Mouse (Mus musculus): ENCODE results near the gene Rasal2.
"Not testable (repeated sequence)": the region's sequence is repeated elsewhere in the genome, so short reads cannot be mapped to it uniquely, and the experiment has no call there.

The Rasal2 gene

GRCm38 (mm10) chr1:157236650-157237344 lies 175.6 kb downstream of the Rasal2 start:
- DNase-seq, result not testable (repeated sequence)

- no peak for DNase-seq
Measured at GRCm38 (mm10) chr1:157233451-157233850, 178.9 kb downstream of the Rasal2 start.

- DNase-seq, result no peak
Measured at GRCm38 (mm10) chr1:157232372-157232771, 180.0 kb downstream of the Rasal2 start.

GRCm38 (mm10) chr1:157231016-157231415 lies 181.4 kb downstream of the Rasal2 start:
- no peak for DNase-seq

GRCm38 (mm10) chr1:157230386-157230785 lies 182.0 kb downstream of the Rasal2 start:
- DNase-seq, result no peak

GRCm38 (mm10) chr1:157225013-157225412 lies 187.4 kb downstream of the Rasal2 start:
- no peak for DNase-seq

- DNase-seq, result no peak
Measured at GRCm38 (mm10) chr1:157220910-157221309, 191.5 kb downstream of the Rasal2 start.

- DNase-seq, result no peak
Measured at GRCm38 (mm10) chr1:157220466-157220865, 191.9 kb downstream of the Rasal2 start.

GRCm38 (mm10) chr1:157208754-157209153 lies 203.6 kb downstream of the Rasal2 start:
- no peak for DNase-seq

GRCm38 (mm10) chr1:157205685-157206084 lies 206.7 kb downstream of the Rasal2 start:
- no peak for DNase-seq

GRCm38 (mm10) chr1:157183043-157183442 lies 229.4 kb downstream of the Rasal2 start:
- no peak for DNase-seq

GRCm38 (mm10) chr1:157182431-157182830 lies 230.0 kb downstream of the Rasal2 start:
- DNase-seq, result no peak

- peak; percentile 6 for DNase-seq
Measured at GRCm38 (mm10) chr1:157181081-157181480, 231.3 kb downstream of the Rasal2 start.

GRCm38 (mm10) chr1:157178988-157179764 lies 233.2 kb downstream of the Rasal2 start:
- no peak for DNase-seq

- DNase-seq, result no peak
Measured at GRCm38 (mm10) chr1:157169292-157169691, 243.1 kb downstream of the Rasal2 start.

GRCm38 (mm10) chr1:157168891-157169290 lies 243.5 kb downstream of the Rasal2 start:
- no peak for DNase-seq

- no peak for DNase-seq
Measured at GRCm38 (mm10) chr1:157153781-157154180, 258.6 kb downstream of the Rasal2 start.

- DNase-seq, result no peak
Measured at GRCm38 (mm10) chr1:157150107-157150506, 262.3 kb downstream of the Rasal2 start.

GRCm38 (mm10) chr1:157144621-157145020 lies 267.8 kb downstream of the Rasal2 start:
- DNase-seq, result no peak

- DNase-seq, result no peak
Measured at GRCm38 (mm10) chr1:157143326-157143932, 269.0 kb downstream of the Rasal2 start.

- no peak for DNase-seq
Measured at GRCm38 (mm10) chr1:157141014-157141413, 271.4 kb downstream of the Rasal2 start.

GRCm38 (mm10) chr1:157137854-157138241 lies 274.5 kb downstream of the Rasal2 start:
- DNase-seq, result no peak

- DNase-seq, result peak; percentile 52
Measured at GRCm38 (mm10) chr1:157137132-157137853, 275.1 kb downstream of the Rasal2 start.
